Mouse (Mus musculus) left cerebral cortex, adult 11 months (tissue): ENCODE data around the gene Tlr3.

ENCODE experiments used
- DNase-seq: peaks from one replicate; pipeline ENCODE4 v3.0.0; 2022; ENCODE audit warnings: low spot score

Tlr3 gene

DNA sequence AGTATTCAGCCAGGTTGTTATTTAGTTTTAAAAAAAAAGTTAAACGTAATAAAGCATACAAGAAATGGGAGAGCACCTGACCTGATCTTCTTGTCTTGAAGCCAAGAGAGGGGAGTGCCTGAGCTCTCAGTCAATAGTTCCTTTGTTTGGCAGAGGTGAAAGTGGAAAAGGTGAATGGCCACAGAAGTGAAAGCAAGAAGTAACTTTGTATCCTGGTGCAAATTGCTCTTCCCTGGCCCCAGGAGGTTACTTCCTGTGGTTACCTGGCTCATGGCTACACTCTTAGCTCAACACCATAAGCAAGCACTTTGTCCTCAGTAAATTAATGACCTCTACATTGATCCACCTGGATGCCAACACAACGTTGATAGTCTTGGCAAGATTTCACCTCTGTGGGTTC, at the start of gene Tlr3:
TSS of gene Tlr3 (minus strand) at position 199 of the 400 bp plus-strand sequence.
- DNase-seq: no peak

DNA sequence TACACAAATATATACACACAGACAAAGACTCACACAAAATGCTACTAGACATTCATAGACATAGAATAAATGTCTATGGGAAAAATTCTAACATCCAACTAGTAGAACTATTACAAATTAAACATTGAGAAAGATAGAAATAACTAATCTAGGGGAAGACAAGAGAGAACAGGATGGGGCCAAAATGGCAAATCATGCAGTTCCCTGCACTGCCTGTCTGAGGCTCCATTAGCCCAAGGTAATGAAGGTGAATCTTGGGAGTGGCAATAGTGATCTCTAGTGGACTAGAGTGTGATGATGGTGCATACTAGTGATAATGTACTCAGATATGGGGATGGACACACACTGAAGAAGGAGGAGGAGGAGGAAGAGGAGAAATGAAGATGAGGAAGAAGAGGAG, 47.0 kb upstream of the Tlr3 start:
- no peak for DNase-seq

DNA sequence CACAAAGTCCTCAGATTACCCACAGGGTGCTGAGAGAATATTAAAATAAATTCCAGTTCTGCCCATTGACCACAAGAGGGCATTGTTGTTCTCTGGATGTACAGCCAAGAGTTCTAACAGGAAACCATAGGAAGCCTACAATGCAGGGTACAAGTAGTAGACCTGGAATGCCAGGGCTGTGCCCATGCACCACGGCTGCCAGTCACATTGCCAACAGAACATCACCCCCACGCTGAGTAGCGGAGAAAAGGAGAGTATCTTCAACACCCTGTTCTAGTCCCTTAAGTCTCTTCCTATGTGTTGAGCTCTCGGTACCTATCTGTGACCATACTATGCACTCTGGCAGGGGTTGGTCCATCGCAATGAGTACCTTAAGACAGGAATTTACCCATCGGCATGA, 43.5 kb upstream of the Tlr3 start:
- DNase-seq: peak; percentile 63

DNA sequence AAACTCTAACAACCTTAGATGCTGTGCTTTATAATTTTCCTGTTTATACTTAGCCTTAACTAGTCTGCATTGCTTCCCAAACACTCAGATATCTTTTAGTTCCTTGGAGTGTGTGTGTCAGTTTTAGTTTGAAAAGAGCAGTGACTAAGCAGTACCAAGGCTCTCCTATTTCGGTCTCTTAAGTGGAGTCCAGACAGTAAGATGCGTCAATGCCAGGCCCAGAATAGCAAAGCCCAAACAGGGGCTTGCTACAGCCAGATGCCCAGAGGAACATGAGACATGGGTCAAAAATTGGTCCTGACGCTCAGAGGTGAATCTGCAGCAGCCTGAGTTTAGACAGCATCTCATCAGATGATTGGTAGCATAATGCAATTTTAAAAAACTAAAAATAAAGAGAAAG, 41.2 kb upstream of the Tlr3 start:
- DNase-seq: no peak

DNA sequence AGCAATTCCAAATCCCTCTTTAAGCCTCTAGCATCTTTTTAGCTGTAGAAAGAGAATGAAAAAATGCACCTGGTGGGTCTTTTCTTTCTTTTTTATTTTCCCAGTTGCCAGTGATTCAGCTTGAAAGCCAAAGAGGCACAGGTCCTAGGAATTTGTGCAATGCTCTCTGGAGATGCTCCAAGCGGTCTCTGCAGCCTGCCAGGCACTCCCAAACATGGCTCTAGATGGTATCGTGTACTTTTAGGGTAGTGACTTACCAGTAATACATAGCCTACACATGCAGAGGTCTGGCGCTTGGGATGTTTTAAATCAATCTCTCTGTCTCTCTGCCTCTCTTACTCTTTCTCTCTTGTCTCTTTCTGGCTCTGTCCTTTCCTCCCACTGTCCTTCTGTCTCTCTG, 38.0 kb upstream of the Tlr3 start:
- DNase-seq: no peak

DNA sequence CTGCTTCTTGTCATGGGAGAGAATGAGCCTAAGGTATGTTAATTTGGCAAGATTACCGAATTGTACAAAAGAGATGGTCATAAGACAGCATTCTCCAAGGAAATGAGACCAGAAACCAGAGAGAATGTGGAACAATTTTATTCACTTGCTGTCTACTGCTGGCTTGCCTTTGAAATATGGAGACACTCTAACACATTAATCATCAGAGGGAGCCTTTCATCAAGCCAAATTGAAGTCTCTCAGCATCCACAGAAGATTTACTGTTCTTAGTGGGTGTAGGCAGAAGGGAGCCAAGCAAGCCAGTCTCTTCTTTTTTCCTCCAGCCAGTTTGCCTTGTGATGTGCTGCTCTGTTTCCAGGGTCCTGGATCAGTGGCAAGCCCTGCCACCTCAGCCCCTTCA, 37.4 kb upstream of the Tlr3 start:
- DNase-seq: no peak

DNA sequence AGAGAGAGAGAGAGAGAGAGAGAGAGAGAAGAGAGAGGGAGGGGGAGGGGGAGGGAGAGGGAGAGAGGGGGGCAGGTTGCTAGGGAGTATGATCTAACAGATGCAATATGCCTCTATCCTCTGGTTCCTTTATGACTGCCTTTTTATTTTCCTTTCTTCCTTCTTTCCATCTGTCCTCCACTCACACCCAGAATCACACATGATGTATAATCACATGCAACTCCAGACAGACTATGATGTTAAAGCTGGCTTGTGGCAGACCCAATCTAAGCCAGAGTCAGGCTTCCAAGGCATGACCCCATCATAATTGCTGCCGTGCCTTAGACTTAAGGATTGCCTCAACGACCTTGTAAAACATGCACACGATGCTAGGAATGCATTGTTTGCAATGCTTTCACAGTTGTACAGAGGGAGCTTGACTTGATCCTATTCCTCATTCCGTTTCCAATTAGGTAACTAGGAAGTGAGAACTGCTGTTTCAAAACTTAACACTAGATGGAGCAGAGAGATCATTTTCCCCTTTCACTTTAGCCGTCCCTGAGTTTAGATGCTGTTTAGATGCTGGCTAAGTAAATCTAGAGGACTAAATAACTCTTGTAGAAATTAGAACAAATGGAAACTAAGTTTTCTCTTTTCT, 28.1 kb upstream of the Tlr3 start:
- DNase-seq: peak; percentile 64

DNA sequence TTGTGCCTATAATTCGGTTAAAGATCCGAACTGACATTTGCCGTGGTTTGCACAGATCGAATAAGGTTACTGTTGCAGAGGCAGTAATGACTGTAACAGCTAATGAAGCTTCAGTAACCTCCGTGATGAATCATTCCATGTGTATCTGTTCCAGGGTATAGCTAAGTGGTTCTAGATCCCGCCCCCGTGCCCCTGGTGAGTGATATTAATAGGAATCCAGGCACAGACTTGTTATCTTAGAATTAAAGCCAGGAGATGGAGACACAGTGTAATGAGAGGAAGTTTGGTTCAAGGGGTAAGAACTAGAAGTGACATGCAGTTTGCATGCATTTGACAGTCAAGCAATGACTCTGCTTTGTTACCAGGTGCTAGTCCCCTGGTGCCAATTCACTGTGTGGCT, 9.3 kb upstream of the Tlr3 start:
- no peak for DNase-seq

DNA sequence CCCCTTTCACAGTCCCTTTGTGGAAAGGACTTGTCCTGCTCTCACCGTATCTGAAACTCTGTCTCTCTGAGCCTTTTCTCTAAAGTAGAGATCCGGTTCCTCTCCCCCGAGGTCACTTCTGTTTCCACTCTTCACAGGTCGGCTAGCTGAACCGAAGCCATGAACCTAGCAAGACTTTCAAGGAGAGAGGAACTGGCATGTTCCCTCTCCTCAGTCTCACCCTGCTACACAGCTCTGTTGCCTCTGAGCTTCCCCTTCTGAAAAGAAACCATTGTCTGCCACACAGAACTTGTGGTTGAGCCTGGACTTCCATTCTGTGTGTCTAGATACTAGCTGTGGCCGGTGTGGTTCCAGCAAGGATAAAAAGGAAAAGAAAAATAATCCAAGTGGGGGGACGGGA, 4.1 kb upstream of the Tlr3 start:
- no peak for DNase-seq

DNA sequence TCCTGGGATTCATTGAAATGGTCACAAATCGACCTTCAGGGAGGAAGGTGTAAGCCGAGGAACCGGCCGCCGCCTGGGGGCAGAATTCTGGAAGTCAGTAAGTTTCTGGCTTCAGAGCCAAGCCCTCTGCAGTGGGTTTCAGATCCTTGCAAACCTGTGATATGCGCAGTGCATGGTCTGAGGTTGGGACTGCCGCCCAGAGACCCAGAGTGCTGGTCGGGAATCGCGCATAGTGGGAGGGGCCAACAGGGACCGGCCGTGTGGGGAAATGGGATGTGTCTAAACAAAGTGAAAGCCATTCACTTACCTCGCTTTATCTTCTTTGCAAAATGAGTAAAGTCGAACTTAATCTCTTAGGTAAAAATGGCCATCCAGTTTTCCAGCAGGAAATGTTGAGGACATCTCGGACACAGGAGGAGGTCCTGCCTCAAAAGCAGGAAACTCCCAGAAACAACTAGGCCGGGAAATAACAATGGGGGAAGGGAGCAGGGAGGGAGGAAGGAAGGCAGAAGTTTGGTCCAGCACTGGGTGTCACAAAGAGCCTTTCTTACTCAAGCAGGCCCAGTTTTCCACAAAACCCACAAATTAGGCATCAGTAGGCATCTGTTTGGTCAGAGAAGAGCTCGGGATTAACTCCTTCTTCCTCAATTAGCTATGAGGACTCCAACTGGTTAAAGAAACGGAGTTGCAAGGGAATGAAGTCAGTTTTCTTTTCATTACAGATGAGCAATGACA, 567 bp downstream of the Tlr3 start:
- no peak for DNase-seq

DNA sequence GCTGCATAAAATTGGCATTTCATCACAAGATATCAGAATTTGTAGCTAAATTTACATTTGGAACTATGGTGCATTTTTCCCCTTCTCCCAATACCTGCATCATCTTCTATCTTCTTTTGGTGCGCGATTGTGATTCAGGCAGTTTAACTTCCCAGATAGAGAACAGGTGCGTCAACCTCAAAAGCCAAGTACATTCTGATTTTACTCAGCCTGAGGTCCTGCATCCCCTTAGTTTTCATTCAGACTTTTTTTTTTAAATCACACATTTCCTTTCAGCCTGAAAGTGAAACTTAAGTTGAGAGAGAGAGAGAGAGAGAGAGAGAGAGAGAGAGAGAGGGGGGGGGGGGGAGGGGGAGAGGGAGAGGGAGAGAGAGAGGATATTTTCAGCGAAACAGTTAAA, 1.2 kb downstream of the Tlr3 start:
- DNase-seq: no peak

DNA sequence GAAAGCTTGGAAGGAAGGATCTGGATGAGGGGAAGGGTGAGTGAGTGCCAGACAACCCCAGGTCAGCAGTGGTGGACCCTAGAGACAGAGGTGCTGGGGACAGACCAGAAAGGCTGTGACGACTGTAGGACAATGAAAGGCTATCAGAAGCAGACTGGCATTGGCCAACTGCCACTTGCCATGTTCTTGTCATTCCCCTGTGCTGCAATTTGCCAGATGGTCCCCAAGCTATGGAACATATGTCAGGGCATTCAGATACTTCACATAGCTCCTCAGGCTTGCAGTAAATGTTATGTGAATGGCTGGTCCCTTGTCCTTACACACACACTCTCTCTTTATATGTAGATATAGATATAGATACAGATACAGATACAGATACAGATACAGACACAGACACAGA, 27.6 kb downstream of the Tlr3 start:
- DNase-seq: no peak

DNA sequence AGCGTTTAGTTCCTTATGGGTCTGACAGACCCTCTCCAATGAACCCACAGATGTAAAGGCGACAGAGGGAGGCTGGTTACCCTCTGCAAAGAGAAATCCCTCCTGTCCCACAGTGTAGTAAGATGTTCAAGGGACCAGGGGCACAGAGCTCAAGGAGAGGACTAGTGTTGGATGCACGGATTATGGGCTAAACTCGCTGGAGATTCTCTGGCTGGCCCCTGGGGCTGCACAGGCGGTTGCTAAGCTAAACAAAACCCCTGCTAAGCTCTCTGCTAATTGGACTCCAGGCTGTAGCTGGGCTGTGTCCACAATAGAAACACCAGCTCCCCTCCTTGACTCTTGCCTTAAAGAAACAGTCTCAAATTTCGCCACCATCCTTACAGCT, 28.9 kb downstream of the Tlr3 start, which contains the start of gene Fam149a:
TSS of gene Fam149a (minus strand) at position 329 of the 385 bp plus-strand sequence.
- no peak for DNase-seq

DNA sequence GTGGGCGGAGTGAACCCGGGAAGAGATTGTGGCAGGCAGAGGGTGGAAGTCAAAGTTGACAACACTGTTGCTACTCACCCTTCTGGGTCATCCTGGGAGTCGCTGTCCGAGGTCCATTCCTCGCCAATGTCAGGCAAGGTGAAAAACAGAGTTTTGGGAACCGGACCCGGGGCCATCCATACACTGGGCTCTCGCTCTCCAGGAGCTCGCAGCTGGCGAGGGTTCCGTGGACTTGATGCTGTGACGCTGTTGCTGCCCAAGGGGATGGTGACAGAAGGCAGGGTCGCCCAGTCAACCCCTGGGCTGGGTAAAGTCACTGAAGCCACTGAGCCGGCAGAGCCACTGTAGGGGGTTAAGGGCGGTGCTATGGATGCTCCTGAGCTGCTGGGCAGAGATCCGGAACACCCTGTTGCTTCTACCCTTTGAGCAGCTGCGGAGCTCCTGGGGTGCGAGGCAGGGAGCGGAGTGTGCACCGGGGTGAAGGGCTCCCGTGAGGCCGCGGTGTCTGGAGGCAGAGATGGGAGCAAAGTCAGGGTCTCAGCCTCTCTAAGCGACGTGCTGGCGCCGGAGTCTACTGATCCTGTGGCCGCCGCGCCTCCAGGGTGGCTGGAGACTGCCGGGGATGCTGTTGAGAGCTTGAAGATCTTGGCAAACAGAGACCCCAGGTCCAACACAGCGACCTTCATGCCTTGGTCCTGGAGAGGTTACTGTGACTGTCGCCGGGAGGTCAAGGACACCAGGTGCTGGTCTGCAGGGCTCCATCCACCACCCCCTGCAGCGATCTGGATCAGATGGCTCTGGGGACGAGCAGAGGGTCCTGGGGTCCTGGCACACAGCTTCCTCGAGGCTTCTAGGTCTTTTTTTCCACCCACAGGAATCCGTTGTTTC, 29.6 kb downstream of the Tlr3 start:
- no peak for DNase-seq

DNA sequence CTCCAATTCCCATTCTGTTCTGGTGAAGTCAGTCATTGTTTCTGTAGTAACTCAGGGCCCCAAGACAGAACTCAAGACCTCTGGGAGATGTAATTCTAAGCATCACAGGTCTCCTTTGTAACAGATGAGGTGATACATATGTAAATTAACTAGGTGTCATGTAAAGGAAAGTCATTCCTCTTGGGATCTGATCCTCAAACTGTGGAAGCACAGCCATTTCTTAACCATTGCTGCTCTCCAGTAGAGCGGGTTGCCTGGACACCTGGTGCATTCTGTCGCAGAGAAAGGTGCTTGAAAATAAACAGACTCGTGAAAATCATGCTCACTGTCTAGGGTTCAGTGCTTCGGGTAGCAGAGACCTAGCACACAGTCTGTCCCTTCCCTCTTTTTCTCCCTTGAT, 30.3 kb downstream of the Tlr3 start:
- no peak for DNase-seq

DNA sequence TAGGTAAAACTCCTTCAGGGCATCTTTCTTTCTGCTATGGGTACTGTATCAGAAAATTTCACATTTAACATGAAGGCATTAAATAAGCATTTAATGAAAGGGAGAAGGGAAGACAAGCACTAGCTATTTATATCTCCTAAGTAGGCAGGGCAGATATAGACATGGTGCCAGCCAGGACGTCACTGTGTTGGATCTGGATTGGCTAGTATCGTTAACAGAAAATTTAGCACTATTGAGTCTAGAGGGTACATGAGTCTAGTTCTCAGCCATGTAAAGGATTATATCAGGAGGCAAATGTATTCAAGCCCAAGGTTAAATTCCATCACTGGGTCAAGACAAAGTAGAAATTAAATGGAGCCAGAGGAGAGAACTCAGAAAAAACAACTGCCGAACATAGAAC, 36.8 kb downstream of the Tlr3 start:
- DNase-seq: no peak

DNA sequence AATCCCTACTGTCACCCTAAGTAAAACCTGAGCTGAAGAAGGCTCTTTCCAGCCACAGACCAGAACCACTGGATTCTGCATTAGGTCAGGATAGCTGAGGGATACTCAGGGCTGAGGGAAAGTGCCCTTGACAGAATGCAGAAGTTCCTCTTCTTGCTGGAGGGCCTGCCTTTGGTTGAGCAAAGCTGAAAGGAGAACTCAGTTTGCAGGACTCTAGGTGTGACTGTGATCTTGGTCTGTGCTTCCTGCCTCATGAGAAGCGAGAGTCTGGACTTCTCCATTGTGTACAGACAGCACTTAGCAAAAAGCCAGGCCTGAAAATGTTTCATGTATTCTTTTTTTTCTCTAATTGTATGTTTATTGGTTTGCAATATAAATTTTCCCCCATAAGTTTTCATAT, 43.7 kb downstream of the Tlr3 start:
- no peak for DNase-seq

DNA sequence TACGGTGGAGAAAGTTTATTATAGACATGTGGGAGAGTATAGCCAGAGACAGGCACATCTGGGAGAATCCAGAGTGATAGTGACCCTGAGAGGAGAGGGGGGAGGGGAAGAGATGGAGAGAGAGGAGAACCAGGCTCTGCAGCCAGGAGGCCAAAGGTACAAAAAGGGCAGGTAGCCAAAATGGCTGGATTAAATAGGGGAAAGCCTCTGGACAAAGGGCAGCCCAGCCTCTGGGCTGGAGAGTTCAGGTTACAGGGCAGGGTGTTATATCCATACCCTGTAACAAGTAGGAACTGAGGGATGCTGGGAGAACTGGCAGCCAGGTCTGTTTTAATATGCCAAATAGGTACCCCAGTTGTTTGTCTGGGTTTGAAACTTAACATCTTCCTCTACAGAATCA, 47.7 kb downstream of the Tlr3 start:
- DNase-seq: no peak

DNA sequence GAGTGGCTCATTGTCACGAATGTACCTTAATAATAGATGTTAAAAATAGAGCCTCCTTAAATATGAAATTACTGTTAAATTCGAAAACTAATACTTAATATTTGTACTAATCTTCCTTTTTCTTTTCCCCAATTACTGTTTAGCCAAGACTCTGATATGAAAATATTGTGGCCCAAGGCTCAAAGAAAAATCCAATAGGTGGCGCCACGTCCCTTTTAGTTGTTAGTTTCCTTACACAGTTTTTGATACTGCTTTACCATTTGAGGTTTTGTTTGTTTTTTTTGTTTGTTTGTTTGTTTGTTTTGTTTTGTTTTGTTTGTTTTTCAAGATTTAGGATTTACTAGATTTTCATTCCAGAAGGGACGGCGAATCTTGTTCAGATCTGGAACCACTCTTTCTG, 48.6 kb downstream of the Tlr3 start:
- DNase-seq: no peak

DNA sequence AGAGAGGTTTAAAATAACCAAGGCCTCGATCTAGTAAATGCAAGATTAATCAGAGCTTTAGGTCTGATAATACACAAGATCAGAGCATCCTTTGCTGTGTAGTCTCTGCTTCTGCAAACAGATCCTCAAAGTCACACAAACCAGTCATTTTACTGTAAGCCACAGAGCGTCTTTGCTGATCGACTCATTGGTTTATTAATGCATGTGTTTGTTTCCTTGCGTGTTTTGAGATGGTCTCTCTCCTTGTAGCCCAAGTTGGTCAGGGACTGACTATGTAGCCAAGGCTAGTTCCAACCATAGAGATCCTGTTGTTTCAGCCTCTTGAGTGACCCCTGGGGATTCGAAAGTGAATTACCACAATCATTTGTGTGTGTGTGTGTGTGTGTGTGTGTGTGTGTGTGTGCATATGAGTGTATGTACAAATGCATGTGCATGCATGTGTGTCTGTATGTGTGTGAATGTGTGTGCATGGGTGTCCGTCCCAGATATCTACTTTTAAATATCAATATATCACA, 51.7 kb downstream of the Tlr3 start:
- DNase-seq: no peak

DNA sequence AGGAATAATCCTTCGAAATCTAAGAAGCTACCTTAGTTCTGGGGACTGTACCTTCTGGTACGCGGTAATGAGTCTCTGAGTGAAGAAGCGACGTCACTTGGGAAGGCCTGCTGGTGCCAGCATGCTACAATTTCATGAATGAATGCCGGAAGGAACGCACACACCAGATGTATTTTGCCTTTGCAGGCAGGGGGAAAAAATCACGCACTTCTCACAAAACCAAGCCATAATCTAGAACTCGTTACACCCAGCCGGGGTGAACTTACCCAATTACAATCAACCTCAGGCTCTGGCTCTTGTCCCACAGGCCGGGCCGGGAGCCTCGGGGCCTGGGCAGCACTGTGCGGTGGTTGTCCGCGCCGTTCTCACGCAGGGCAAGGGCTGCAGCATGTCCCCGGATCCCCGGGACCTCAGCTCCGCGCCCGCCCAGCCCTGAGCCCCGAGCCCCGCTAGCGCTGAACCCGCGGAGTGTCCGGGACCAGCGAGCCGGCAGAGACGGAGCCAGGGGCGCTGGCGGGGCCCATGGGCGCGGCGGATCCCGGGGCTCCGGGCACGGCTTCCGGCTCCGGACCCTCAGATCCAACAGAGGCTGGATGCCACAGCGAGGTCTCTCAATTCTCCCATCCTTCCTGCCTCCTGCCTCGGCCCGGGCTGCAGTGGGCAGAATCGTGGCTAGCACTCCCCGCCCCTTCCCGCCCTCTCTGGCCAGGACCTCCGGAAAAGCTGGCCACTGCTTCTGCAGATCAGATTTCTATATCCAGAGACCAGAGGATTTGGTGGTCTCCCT, 52.6 kb downstream of the Tlr3 start:
- peak; percentile 14 for DNase-seq

DNA sequence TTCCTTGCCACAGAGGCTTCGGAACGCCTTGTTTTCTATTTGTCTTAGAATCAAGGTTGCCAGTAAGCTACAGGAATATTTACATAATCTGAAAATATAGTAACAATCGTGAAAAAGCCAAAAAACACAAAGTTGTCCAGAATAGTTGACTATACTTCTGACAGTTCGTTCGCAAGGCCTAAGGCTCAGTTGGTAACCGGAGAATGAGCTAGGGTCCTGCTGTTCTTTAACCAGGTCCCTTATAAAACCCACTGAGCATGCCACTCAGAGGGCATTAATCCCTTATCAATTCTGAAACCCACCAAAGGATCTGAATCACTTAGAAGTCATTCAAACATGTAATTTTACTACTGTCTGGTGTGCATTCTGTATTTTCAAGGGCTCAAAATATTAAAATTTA, 55.1 kb downstream of the Tlr3 start:
- DNase-seq: no peak
